Mouse (Mus musculus) layer of hippocampus, postnatal 10 days (tissue): ENCODE results near the gene Fyb. TPM values are rescaled to one million over a fixed set of nuclear protein-coding genes. Genes with fewer than 3 reads are reported as not detected.

Experiments used
- total RNA-seq, 2 experiments: library from RNA; stranded (reverse); gene quantifications; 2 replicates each; pipeline ENCODE4 v1.2.3; 2021

The Fyb gene
- total RNA-seq, 2 experiments from 2014 or later = 9.2 to 10.9 TPM

Other genes with a start within 250 kb of the Fyb start
- 10 to 100 TPM; 28.4 to 29.9 TPM for gene Dab2, start 223.1 kb upstream of the Fyb start, total RNA-seq
- gene C9, start 77.5 kb upstream of the Fyb start, total RNA-seq = not detected
- 10 to 100 TPM; 33.7 to 33.9 TPM for gene Rictor, start 185.5 kb downstream of the Fyb start, total RNA-seq